Mouse (Mus musculus) ES-Bruce4 (cell line): Measurements from ENCODE around the gene Golga3. TPM values are rescaled to one million over a fixed set of nuclear protein-coding genes. Genes with fewer than 3 reads are reported as not detected.

Source experiments
- H3K27ac ChIP-seq: 2 replicates; pipeline ENCODE4 v1.5.1; 2012; ENCODE audit warnings: low read length, inconsistent platforms; ENCODE audit not compliant: insufficient read depth
- H3K27me3 ChIP-seq: 2 replicates; pipeline ENCODE4 v1.6.1; 2012; ENCODE audit warnings: mild to moderate bottlenecking, low read length, inconsistent platforms; ENCODE audit not compliant: control insufficient read depth, poor library complexity, insufficient read depth, severe bottlenecking
- H3K36me3 ChIP-seq: 2 replicates; pipeline ENCODE4 v1.6.1; 2012; ENCODE audit warnings: inconsistent platforms, mild to moderate bottlenecking, low read length, moderate library complexity; ENCODE audit not compliant: control insufficient read depth, poor library complexity, insufficient read depth, severe bottlenecking
- H3K4me1 ChIP-seq: one replicate; pipeline ENCODE4 v1.8.1; 2011; ENCODE audit warnings: low read length; ENCODE audit not compliant: control insufficient read depth, insufficient read depth
- H3K4me3 ChIP-seq: 2 replicates; pipeline ENCODE4 v1.5.1; 2011; ENCODE audit warnings: low read depth, mild to moderate bottlenecking, low read length
- H3K9ac ChIP-seq: 2 replicates; pipeline ENCODE4 v1.6.1; 2012; ENCODE audit warnings: low read depth, mild to moderate bottlenecking, inconsistent platforms; ENCODE audit not compliant: poor library complexity, severe bottlenecking
- H3K9me3 ChIP-seq: replicated peaks from 2 replicates; pipeline ENCODE4 v1.6.1; 2012; ENCODE audit warnings: mild to moderate bottlenecking, low read length, inconsistent platforms; ENCODE audit not compliant: control insufficient read depth, poor library complexity, insufficient read depth, severe bottlenecking
- CTCF ChIP-seq: IDR thresholded peaks from one replicate; pipeline ENCODE4 v1.8.1; 2011; ENCODE audit warnings: low read depth, low read length
- EP300 ChIP-seq: IDR thresholded peaks from 2 replicates; pipeline ENCODE4 v1.6.1; 2011; ENCODE audit warnings: low read depth, low read length; ENCODE audit not compliant: insufficient read depth
- POLR2A ChIP-seq: IDR thresholded peaks from one replicate; pipeline ENCODE4 v1.8.1; 2011; ENCODE audit warnings: low read length; ENCODE audit not compliant: insufficient read depth
- polyA plus RNA-seq: library from polyadenylated mRNA; stranded (reverse); fragments of >200 nt; gene quantifications from 2 replicates; pipeline ENCODE4 v1.2.4, GENCODE M21; 2011; ENCODE audit warnings: low read depth; ENCODE audit not compliant: missing spikeins, insufficient read depth, insufficient read length

The Golga3 gene
- polyA plus RNA-seq, 1 experiment: 27.7 TPM

- H3K9me3 ChIP-seq: no peaks in the 10 kb centered on the region
- no peak overlapping the region for H3K9ac ChIP-seq
- H3K4me1 ChIP-seq: no peaks in the 10 kb centered on the region
- H3K27me3 ChIP-seq: no peaks in the 10 kb centered on the region
- TF ChIP-seq CTCF (no peak), EP300 (no peak), POLR2A (no peak)
- no peak overlapping the region for H3K27ac ChIP-seq
- H3K4me3 ChIP-seq: no peak overlapping the region
- H3K36me3 ChIP-seq: peaks cover 63% of the 10 kb centered on the region
Observed at GRCm38 (mm10) chr5:110244091-110244490, 67.6 kb downstream of the Golga3 start.

DNA sequence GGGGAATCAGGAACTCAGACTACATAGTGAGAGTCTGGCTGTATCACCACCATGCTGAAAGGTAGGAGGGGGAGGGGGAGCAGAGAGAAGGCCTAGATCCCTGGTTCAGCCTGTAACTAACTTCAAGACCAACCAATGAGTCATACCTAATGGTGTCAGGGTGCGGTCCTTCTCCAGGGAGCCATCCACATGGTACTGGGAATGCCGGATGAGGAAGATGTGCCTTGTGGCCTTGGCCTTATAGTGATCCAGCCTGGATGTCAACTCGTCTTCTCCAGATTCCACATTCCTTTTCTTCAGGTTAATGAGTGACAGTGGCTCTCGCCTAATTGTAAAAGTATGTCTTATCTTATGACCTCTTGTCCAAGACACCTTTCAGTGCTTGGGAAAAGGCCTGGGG, 90.4 kb downstream of the Golga3 start:
- Histone ChIP-seq H3K9ac (no peak overlapping the region), H3K36me3 (peaks cover 33% of the 10 kb centered on the region), H3K27ac (no peak overlapping the region), H3K9me3 (no peaks in the 10 kb centered on the region), H3K4me3 (no peak overlapping the region), H3K4me1 (no peaks in the 10 kb centered on the region), H3K27me3 (no peaks in the 10 kb centered on the region)
- no peak for TF ChIP-seq POLR2A
- TF ChIP-seq CTCF: no peak
- TF ChIP-seq EP300: no peak

GRCm38 (mm10) chr5:110269141-110270101, 92.9 kb downstream of the Golga3 start, which contains the start of gene Pgam5:
Pgam5 (minus strand) TSS chr5:110269913.
- Histone ChIP-seq H3K27ac (no peak within 1 kb of the TSS), H3K36me3 (peaks cover 30% of the 10 kb centered on the region), H3K9ac (peak within 1 kb of the TSS; percentile 84), H3K9me3 (no peaks in the 10 kb centered on the region), H3K4me1 (no peaks in the 10 kb centered on the region), H3K4me3 (peak within 1 kb of the TSS; percentile 100), H3K27me3 (no peaks in the 10 kb centered on the region)
- TF ChIP-seq CTCF: peak; percentile 71
- TF ChIP-seq EP300: no peak
- TF ChIP-seq POLR2A: peak; percentile 53

DNA sequence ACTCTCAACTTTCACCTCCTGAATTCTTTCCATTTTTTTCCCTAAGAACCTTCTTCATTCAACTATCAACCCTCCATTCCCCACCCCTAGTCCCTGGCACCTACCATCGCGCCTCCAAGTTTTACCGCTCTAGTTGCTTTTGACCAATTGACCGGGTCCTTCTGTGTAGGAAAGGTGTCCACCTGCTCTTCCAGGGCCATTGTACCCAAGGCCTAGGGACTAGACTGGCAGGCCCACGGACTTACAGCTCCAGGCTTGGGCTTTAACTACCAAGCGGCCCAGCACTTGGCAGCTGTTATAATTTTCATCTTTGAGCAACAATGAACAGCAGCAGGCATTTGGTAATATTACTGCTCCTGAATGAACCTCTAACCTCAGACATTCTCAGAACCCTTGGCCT, 93.7 kb downstream of the Golga3 start:
- H3K27ac ChIP-seq: no peak overlapping the region
- no peak overlapping the region for H3K9ac ChIP-seq
- peaks cover 22% of the 10 kb centered on the region for H3K36me3 ChIP-seq
- no peaks in the 10 kb centered on the region for H3K9me3 ChIP-seq
- no peak for TF ChIP-seq EP300
- no peak for TF ChIP-seq POLR2A
- no peak for TF ChIP-seq CTCF
- no peaks in the 10 kb centered on the region for H3K27me3 ChIP-seq
- no peaks in the 10 kb centered on the region for H3K4me1 ChIP-seq
- H3K4me3 ChIP-seq: no peak overlapping the region

DNA sequence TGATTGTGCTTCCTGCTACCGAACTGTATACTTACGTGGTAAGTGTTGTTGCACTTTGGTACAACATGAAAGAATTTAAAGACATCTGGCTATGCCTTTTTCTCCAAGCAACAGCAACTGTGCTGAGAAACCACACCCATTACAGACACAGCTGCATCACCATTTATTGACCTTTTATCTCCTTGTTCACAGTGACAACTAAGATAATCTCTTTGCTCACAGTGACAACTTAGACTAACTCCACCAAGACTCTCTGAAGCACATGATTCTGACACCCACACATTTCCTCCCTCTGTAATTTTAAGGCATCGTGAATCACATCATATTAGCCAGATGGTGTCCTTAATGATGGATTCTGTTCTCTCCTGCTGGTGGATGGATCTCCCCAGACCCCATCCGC, 97.6 kb downstream of the Golga3 start:
- Histone ChIP-seq H3K9me3 (no peaks in the 10 kb centered on the region), H3K36me3 (no peaks in the 10 kb centered on the region), H3K4me1 (no peaks in the 10 kb centered on the region), H3K9ac (no peak overlapping the region), H3K27ac (no peak overlapping the region), H3K4me3 (no peak overlapping the region), H3K27me3 (no peaks in the 10 kb centered on the region)
- no peak for TF ChIP-seq POLR2A
- TF ChIP-seq CTCF: no peak
- no peak for TF ChIP-seq EP300

DNA sequence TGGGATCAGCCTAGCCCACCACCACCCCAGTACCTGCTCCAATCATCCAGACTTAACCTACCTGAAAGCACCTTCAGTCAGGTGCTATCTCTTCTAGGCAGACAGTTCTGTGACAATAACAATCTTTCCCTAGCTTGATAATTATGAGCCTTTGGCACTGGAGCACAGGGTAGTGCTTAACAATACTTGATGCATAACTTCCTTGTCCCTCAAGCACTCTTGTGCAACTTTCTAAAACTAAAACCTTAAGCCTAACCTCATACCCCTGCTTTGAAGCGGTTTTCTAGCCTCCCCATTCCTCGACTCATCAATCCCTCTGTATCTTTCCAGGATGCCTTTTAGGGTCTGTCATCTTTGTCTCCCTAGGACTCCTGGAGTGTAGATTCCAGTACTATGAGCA, 98.3 kb downstream of the Golga3 start:
- Histone ChIP-seq H3K9me3 (no peaks in the 10 kb centered on the region), H3K27me3 (no peaks in the 10 kb centered on the region), H3K4me3 (no peak overlapping the region), H3K4me1 (no peaks in the 10 kb centered on the region), H3K36me3 (no peaks in the 10 kb centered on the region), H3K9ac (no peak overlapping the region), H3K27ac (no peak overlapping the region)
- TF ChIP-seq CTCF (no peak), POLR2A (no peak), EP300 (no peak)

Other genes starting within 250 kb of the Golga3 start
- 40.2 and 54.1 TPM in 2 replicates for gene Zfp932, start 180.2 kb upstream of the Golga3 start, polyA plus RNA-seq
- gene Gm17655, start 104.2 kb upstream of the Golga3 start, polyA plus RNA-seq: 18.2 and 21.5 TPM in 2 replicates
- 13.5 and 16.9 TPM in 2 replicates for gene Gm35315, start 82.3 kb upstream of the Golga3 start, polyA plus RNA-seq
- gene Plcxd1, start 76.7 kb upstream of the Golga3 start, polyA plus RNA-seq: 2.9 and 6.4 TPM in 2 replicates
- 29.7 and 38.7 TPM in 2 replicates for gene Gtpbp6, start 68.5 kb upstream of the Golga3 start, polyA plus RNA-seq
- gene Zfp605, start 66.6 kb upstream of the Golga3 start, polyA plus RNA-seq: 8.5 and 9.8 TPM in 2 replicates
- gene Chfr, start 40.9 kb upstream of the Golga3 start, polyA plus RNA-seq: 62.5 and 63.6 TPM in 2 replicates
- gene Ankle2, start 54.3 kb downstream of the Golga3 start, polyA plus RNA-seq: 52.3 and 58.4 TPM in 2 replicates
- gene Pgam5, start 93.2 kb downstream of the Golga3 start, polyA plus RNA-seq: 63.4 and 66.7 TPM in 2 replicates
- 10.5 and 14.5 TPM in 2 replicates for gene Pxmp2, start 109.5 kb downstream of the Golga3 start, polyA plus RNA-seq
- 80.9 and 81.8 TPM in 2 replicates for gene Pole, start 109.6 kb downstream of the Golga3 start, polyA plus RNA-seq
- 0.58 and 1.2 TPM in 2 replicates for gene P2rx2, start 166.5 kb downstream of the Golga3 start, polyA plus RNA-seq
- gene Lrcol1, start 168.0 kb downstream of the Golga3 start, polyA plus RNA-seq: not detected in 2 replicates